Mouse (Mus musculus): ENCODE results near the gene Anapc1. TPM values are rescaled to one million over a fixed set of nuclear protein-coding genes. Genes with fewer than 3 reads are reported as not detected.
A peak's percentile ranks its signal among the peaks of the same experiment; 100 is the strongest.

Anapc1 gene
- polyA plus RNA-seq (2015; fragmentation: Nextera tagmentation; extraction: Ambion mirVana), result 52.0 and 55.4 TPM in 2 replicates

DNA sequence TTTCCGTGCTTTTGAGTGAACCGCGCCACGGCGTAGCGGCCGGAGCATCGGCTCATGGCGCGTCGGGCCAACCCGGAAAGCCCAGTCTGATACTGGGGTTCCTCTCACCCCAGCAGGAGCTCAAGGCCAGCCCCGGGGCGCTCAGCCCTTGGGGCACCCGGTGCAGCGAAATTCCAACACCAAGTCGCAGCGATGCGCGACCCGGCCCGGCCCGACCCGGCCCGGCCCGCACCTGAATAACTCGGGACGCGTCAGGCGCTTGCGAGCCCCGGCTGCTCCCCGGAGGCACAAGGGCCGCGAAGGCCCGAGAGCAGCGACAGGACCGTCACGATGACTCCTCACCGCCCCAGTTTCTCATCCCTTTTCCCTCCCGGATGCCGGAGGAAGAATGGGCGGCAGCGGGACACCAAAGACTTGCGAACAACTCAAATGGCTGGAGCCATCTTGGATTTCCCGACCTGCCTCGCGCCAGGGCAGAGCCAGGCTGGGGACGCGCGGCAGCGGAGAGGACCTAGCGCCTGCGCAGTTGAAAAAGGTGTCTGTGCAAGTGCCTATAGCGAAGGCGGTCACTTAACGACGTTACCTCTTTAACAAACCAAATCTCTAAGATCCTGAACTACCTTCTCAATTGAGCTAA is at the start of gene Anapc1:
Anapc1 (minus strand) TSS at position 471 of the 637 bp plus-strand sequence.
- Histone ChIP-seq H3K4me2 (replicated peaks) (peak within 1 kb of the TSS; percentile 63), H3K9me3 (replicated peaks) (no peaks in the 10 kb centered on the region), H3K36me3 (peaks cover 19% of the 10 kb centered on the region), H3K4me3 (replicated peaks) (peak within 1 kb of the TSS; percentile 78), H3K4me1 (peaks cover 18% of the 10 kb centered on the region), H3K9ac (peak within 1 kb of the TSS; percentile 88), H3K27me3 (no peaks in the 10 kb centered on the region), H3K27ac (replicated peaks) (peak within 1 kb of the TSS; percentile 93)
- under 1% methylated on average over 57 of the region's 58 CpGs for WGBS
- peak; percentile 95 for ATAC-seq (ENCODE audit: insufficient number of reproducible peaks, low FRiP score, low TSS enrichment, low read depth)

DNA sequence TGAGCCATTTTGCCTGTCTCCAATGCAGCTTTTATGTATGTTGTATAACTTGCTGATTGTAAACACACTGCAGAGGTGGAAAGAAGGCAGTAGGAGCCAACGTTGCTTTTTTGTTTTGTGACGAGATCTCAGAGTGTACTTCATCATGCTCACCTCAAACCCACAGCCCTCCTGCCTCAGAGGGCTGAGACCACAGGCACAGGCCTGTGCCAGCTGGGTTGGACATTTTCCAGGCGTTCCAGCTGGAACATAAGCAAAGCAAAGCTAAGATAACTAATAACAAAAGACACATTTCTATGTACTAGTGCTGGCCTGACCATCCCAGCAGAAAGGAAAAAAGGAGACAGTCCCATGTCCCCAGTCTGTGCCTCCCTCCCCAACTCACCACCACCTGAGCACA is 47.9 kb upstream of the Anapc1 start:
- ATAC-seq (ENCODE audit: insufficient number of reproducible peaks, low FRiP score, low TSS enrichment, low read depth), result no peak
- WGBS, result 29% methylated on average over 3 of the region's 3 CpGs
- H3K27ac ChIP-seq (replicated peaks), result peak overlapping the region; percentile 60
- no peaks in the 10 kb centered on the region for H3K27me3 ChIP-seq
- no peak overlapping the region for H3K9ac ChIP-seq
- H3K36me3 ChIP-seq, result peaks cover 6% of the 10 kb centered on the region; the same call in 1 of the 2 replicates
- H3K9me3 ChIP-seq (replicated peaks), result no peaks in the 10 kb centered on the region
- H3K4me1 ChIP-seq, result peaks cover 45% of the 10 kb centered on the region
- H3K4me2 ChIP-seq (replicated peaks), result no peak overlapping the region
- H3K4me3 ChIP-seq (replicated peaks), result no peak overlapping the region

DNA sequence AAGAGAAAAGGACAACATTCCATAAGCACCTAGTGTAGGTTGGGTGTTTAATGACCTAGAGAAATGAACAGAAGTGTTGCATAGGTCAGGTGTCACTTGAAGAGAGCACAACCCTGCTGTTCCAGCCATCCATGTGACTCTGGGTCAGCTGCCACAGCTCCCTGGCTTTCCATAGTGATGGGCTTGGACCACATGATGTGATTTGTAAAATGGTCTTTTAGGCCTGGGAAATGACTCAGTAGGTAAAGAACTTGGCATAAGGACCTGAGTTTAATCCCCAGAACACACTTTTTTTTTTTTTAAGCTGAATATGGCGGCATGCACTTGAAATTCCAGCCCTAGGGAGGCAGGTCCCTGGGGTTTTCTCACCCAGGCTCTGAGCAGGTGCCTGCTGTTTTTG is 44.8 kb upstream of the Anapc1 start:
- H3K4me1 ChIP-seq, result peaks cover 25% of the 10 kb centered on the region
- H3K4me3 ChIP-seq (replicated peaks), result no peak overlapping the region
- ATAC-seq (ENCODE audit: insufficient number of reproducible peaks, low FRiP score, low TSS enrichment, low read depth), result no peak
- H3K4me2 ChIP-seq (replicated peaks), result no peak overlapping the region
- H3K9ac ChIP-seq, result no peak overlapping the region
- H3K27me3 ChIP-seq, result no peaks in the 10 kb centered on the region
- WGBS, result 76% methylated on average over 1 of the region's 1 CpGs
- H3K9me3 ChIP-seq (replicated peaks), result no peaks in the 10 kb centered on the region
- H3K27ac ChIP-seq (replicated peaks), result no peak overlapping the region
- H3K36me3 ChIP-seq, result peaks cover 12% of the 10 kb centered on the region; the same call in 1 of the 2 replicates

DNA sequence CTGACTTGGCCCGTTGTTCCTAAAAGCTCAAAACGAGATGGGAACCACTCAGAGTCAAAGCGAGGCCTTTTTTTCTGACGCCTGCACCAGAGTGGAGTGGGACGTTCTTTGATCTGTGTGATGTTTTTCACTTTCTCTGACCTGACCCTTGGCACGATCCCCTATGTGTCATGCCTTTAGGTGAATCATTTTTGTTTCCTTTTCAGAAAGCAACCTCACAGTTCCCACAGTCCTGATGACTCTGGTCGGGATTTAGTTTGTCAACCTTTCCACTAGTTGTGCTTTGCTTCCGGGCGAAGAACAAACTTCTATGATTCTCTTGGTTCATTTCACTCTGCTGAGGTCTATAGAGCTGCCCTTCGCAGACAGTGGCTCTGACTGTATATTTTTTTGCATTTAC is 44.3 kb upstream of the Anapc1 start:
- no peak overlapping the region for H3K4me2 ChIP-seq (replicated peaks)
- no peak for ATAC-seq (ENCODE audit: insufficient number of reproducible peaks, low FRiP score, low TSS enrichment, low read depth)
- peaks cover 12% of the 10 kb centered on the region; the same call in 1 of the 2 replicates for H3K36me3 ChIP-seq
- H3K4me3 ChIP-seq (replicated peaks), result no peak overlapping the region
- H3K9me3 ChIP-seq (replicated peaks), result no peaks in the 10 kb centered on the region
- no peak overlapping the region for H3K27ac ChIP-seq (replicated peaks)
- peaks cover 25% of the 10 kb centered on the region for H3K4me1 ChIP-seq
- 76% methylated on average over 10 of the region's 10 CpGs for WGBS
- H3K27me3 ChIP-seq, result no peaks in the 10 kb centered on the region
- H3K9ac ChIP-seq, result no peak overlapping the region

DNA sequence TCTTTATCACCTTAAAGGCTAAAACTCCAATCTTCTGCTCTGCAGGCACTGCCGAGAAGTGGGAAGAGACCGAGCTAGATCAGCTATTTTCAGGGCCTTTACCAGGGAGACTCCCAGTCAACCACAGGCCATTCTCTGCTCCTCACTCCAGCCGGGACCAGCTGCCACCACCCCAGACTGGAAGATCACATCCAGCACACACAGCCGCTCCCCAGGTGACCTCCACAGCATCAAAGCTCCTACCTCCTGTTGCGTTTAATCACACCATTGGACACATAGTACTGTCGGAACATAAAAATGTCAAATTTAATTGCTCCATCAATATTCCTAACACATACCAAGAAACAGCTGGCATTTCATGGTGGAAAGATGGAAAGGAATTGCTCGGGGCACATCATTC is 42.0 kb upstream of the Anapc1 start:
- no peaks in the 10 kb centered on the region for H3K9me3 ChIP-seq (replicated peaks)
- H3K9ac ChIP-seq, result no peak overlapping the region
- peaks cover 10% of the 10 kb centered on the region; the same call in 1 of the 2 replicates for H3K4me1 ChIP-seq
- no peak overlapping the region for H3K27ac ChIP-seq (replicated peaks)
- no peak overlapping the region for H3K4me2 ChIP-seq (replicated peaks)
- no peak for ATAC-seq (ENCODE audit: insufficient number of reproducible peaks, low FRiP score, low TSS enrichment, low read depth)
- no peaks in the 10 kb centered on the region for H3K27me3 ChIP-seq
- WGBS, result 76% methylated on average over 7 of the region's 7 CpGs
- no peak overlapping the region for H3K4me3 ChIP-seq (replicated peaks)
- peaks cover 13% of the 10 kb centered on the region; the same call in 1 of the 2 replicates for H3K36me3 ChIP-seq

DNA sequence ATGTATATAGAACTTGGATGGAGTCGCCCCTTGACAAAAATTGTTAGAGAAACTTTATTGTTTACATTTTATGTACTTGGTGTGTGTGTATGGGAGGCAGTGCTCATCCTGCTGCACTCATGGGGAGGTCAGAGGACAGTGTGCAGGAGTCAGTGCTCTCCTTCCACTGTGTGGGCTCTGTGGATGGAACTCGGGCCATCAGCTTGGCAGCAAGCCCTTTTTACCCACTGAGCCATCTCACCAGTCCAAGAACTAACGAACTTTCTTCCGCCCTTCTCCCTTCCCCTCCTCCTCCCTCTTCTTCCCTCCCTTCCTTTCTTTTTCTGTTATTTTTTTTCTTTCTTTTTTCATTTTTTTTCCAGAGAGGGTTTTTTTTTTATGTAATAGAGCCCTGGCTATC is 40.9 kb upstream of the Anapc1 start:
- 71% methylated on average over 4 of the region's 4 CpGs for WGBS
- H3K9ac ChIP-seq, result no peak overlapping the region
- no peak overlapping the region for H3K4me3 ChIP-seq (replicated peaks)
- ATAC-seq (ENCODE audit: insufficient number of reproducible peaks, low FRiP score, low TSS enrichment, low read depth), result no peak
- peaks cover 16% of the 10 kb centered on the region; the same call in 1 of the 2 replicates for H3K36me3 ChIP-seq
- H3K4me1 ChIP-seq, result peaks cover 5% of the 10 kb centered on the region; the same call in 1 of the 2 replicates
- H3K4me2 ChIP-seq (replicated peaks), result no peak overlapping the region
- no peaks in the 10 kb centered on the region for H3K27me3 ChIP-seq
- no peak overlapping the region for H3K27ac ChIP-seq (replicated peaks)
- no peaks in the 10 kb centered on the region for H3K9me3 ChIP-seq (replicated peaks)

DNA sequence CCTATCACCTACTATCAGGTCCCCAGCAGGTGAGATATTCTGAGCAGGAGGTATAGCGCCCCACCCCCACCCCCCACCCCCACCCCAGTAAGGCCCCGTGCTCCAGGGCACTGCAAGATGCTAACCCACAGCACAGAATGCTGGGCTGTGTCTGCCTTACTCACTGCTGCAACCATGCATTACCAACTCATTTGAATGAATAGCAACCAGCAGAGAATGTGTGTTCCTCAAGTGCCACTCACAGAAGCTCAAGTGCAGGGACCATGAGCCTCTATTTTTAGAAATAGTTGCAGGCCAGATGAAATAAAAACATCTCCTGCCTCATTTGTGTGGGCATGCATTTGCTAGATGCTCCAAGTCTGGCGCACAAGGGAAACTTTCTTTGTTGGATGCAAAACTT is 40.4 kb upstream of the Anapc1 start:
- no peak overlapping the region for H3K4me3 ChIP-seq (replicated peaks)
- no peak overlapping the region for H3K4me2 ChIP-seq (replicated peaks)
- ATAC-seq (ENCODE audit: insufficient number of reproducible peaks, low FRiP score, low TSS enrichment, low read depth), result no peak
- H3K4me1 ChIP-seq, result peaks cover 4% of the 10 kb centered on the region; the same call in 1 of the 2 replicates
- H3K27me3 ChIP-seq, result no peaks in the 10 kb centered on the region
- 43% methylated on average over 3 of the region's 3 CpGs for WGBS
- no peaks in the 10 kb centered on the region for H3K9me3 ChIP-seq (replicated peaks)
- no peak overlapping the region for H3K9ac ChIP-seq
- no peak overlapping the region for H3K27ac ChIP-seq (replicated peaks)
- peaks cover 16% of the 10 kb centered on the region; the same call in 1 of the 2 replicates for H3K36me3 ChIP-seq

DNA sequence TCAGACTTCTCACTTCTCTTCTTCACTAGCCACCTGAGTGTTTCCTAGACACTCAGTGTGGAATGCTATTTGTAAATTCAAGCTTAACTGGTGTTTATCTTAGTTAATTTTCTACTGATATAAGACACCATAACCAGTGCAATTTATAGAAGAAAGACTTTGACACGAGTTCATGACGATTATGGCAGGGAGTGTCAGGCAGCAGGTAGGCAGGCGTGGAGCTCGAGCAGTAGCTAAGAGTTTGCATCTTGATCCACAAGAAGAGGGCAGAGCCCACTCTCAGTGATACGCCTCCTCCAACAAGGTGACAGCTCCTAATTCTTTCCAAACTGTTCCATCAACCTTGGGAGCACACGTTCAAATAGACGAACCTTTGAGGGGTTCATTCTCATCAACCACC is 39.4 kb upstream of the Anapc1 start:
- H3K36me3 ChIP-seq, result peaks cover 16% of the 10 kb centered on the region; the same call in 1 of the 2 replicates
- H3K9me3 ChIP-seq (replicated peaks), result no peaks in the 10 kb centered on the region
- no peak for ATAC-seq (ENCODE audit: insufficient number of reproducible peaks, low FRiP score, low TSS enrichment, low read depth)
- no peaks in the 10 kb centered on the region for H3K4me1 ChIP-seq
- H3K4me2 ChIP-seq (replicated peaks), result no peak overlapping the region
- no peak overlapping the region for H3K4me3 ChIP-seq (replicated peaks)
- 75% methylated on average over 7 of the region's 7 CpGs for WGBS
- no peaks in the 10 kb centered on the region for H3K27me3 ChIP-seq
- H3K9ac ChIP-seq, result no peak overlapping the region
- H3K27ac ChIP-seq (replicated peaks), result no peak overlapping the region

DNA sequence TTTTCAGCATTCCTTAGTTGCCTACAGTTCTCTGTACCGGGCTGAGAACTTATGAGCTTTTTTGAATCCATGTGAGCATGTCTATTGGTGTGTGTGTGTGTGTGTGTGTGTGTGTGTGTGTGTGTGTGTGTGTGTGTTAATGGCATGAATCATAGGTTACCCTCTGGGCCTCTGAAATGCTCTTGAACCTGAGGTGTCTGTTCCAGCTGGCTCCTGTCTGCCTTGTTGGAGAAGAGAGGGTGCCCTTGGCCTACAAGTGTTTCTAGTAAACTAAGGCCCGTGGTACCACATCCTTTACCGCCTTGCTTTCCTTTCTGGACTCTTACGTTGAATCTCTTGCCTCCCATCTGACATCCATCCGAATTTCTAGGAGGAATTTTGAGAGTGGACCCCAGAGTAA is 38.9 kb upstream of the Anapc1 start:
- Histone ChIP-seq H3K4me3 (replicated peaks) (no peak overlapping the region), H3K27me3 (no peaks in the 10 kb centered on the region), H3K4me2 (replicated peaks) (no peak overlapping the region), H3K9me3 (replicated peaks) (no peaks in the 10 kb centered on the region), H3K9ac (no peak overlapping the region), H3K4me1 (no peaks in the 10 kb centered on the region), H3K27ac (replicated peaks) (no peak overlapping the region), H3K36me3 (0 out of 2 replicates have a peak, but pooled peaks cover 12% of the 10 kb centered on the region)
- ATAC-seq (ENCODE audit: insufficient number of reproducible peaks, low FRiP score, low TSS enrichment, low read depth), result no peak
- WGBS, result 86% methylated on average over 5 of the region's 5 CpGs

DNA sequence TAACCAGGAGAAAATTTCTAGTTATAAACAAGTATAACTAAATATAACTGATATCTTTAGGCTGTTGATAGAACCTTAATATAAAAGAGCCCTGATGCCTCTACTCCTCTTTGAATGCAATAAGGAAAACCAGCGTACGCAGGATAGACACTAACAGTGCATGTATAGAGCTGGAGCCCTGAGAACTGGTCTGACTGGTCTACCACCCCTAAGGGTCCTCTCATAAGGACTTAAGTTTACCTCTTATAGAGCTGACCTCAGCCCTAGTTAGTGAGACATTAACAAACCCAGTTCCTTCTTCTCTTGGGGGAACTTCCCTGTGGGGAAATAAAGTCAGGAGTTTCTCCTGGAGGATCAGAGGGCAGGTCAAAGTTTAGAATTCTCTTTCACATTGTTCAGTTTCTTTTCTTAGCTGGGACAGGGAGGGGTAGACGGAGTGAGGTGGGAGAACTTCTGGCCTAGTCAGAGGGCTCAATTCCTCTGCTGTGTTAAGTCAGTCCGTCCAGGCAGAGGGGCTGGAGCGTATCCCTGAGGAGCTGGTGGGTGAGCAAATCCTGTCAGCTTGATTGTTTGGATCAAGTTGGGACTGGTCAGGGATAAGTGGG is 35.0 kb upstream of the Anapc1 start:
- no peaks in the 10 kb centered on the region for H3K9me3 ChIP-seq (replicated peaks)
- 80% methylated on average over 5 of the region's 5 CpGs for WGBS
- no peak overlapping the region for H3K4me2 ChIP-seq (replicated peaks)
- H3K27me3 ChIP-seq, result no peaks in the 10 kb centered on the region
- no peak overlapping the region for H3K4me3 ChIP-seq (replicated peaks)
- H3K9ac ChIP-seq, result no peak overlapping the region
- no peak for ATAC-seq (ENCODE audit: insufficient number of reproducible peaks, low FRiP score, low TSS enrichment, low read depth)
- H3K27ac ChIP-seq (replicated peaks), result no peak overlapping the region
- 0 out of 2 replicates have a peak, but pooled peaks cover 8% of the 10 kb centered on the region for H3K4me1 ChIP-seq
- peaks cover 4% of the 10 kb centered on the region; the same call in 1 of the 2 replicates for H3K36me3 ChIP-seq

DNA sequence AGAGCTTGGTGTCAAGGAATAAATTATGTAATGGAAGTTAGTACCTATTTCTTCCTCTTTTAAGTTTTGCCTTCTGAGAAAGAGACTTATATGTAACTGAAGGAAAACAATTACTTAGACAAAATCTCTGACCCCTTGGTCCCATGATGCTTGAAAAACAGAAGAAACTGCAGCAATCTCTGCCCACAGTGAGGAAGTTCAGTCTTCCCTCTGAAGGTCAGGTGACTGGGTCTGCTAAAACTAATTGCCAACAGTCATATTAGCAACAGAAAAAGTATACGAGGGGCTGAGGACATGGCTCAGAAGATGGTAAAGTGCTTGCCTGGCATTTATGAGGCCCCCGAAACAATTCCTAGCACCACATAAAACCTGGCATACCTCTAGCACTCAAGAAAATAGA is 32.2 kb upstream of the Anapc1 start:
- H3K9ac ChIP-seq, result no peak overlapping the region
- WGBS, result 89% methylated on average over 2 of the region's 2 CpGs
- peaks cover 4% of the 10 kb centered on the region; the same call in 1 of the 2 replicates for H3K36me3 ChIP-seq
- no peak overlapping the region for H3K4me3 ChIP-seq (replicated peaks)
- H3K27me3 ChIP-seq, result no peaks in the 10 kb centered on the region
- ATAC-seq (ENCODE audit: insufficient number of reproducible peaks, low FRiP score, low TSS enrichment, low read depth), result no peak
- H3K4me2 ChIP-seq (replicated peaks), result no peak overlapping the region
- peaks cover 25% of the 10 kb centered on the region for H3K4me1 ChIP-seq
- no peaks in the 10 kb centered on the region for H3K9me3 ChIP-seq (replicated peaks)
- H3K27ac ChIP-seq (replicated peaks), result no peak overlapping the region

Measured in embryonic facial prominence, embryonic 15.5 days (tissue).